Mouse (Mus musculus): ENCODE measurements around the gene Sema7a.

The Sema7a gene

DNA sequence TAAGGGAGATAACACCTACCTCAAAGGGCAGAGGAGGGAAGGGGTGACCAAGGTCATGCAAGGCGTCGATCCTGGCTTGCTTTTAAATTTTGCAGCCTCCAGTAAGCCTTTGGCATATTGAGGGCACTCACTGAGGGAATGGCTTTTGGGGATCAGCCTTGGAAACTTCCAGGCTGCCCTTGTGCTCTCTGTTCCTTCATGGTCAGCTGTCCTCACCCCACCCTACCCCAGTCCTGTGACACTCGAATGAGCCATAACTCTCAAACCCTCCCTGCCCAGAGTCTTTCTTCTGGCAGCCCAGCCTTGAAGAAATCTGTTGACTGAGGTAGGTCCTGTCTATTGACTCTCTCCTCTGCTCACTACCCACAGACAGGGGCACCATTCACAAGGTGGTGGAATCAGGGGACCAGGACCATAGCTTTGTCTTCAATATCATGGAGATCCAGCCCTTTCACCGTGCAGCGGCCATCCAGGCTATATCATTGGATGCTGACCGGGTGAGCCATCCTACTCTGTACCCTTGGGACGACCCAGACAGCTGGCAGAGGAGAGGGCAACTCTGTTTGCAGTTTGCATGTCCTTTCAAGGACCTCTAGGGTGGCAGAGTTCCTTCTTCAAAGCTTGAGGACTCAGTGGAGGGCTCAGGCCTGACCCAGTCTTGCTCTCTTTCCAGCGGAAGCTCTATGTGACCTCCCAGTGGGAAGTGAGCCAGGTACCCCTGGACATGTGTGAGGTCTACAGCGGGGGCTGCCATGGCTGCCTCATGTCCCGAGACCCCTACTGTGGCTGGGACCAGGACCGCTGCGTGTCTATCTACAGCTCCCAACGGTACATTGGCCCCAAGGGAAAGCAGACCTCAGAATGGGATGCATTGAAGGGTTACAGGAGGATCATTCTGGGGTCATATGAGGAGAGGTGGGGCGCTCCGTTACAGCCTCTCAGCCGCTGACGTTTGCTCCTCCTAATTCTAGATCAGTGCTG is 20.3 kb downstream of the Sema7a start:
- DNase-seq (ENCODE audit: low spot score in 2 of 2): no peak

DNA sequence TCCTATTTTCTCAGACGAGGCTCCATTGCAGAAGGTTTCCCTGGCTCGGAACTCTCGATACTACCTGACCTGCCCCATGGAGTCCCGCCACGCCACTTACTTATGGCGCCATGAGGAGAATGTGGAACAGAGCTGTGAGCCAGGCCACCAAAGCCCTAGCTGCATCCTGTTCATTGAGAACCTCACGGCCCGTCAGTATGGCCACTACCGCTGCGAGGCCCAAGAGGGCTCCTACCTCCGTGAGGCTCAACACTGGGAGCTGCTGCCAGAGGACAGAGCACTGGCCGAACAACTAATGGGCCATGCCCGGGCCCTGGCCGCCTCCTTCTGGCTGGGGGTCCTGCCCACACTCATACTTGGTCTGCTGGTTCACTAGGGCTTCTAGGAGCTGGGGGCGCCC is 21.3 kb downstream of the Sema7a start:
- DNase-seq (ENCODE audit: low spot score in 2 of 2): no peak

DNA sequence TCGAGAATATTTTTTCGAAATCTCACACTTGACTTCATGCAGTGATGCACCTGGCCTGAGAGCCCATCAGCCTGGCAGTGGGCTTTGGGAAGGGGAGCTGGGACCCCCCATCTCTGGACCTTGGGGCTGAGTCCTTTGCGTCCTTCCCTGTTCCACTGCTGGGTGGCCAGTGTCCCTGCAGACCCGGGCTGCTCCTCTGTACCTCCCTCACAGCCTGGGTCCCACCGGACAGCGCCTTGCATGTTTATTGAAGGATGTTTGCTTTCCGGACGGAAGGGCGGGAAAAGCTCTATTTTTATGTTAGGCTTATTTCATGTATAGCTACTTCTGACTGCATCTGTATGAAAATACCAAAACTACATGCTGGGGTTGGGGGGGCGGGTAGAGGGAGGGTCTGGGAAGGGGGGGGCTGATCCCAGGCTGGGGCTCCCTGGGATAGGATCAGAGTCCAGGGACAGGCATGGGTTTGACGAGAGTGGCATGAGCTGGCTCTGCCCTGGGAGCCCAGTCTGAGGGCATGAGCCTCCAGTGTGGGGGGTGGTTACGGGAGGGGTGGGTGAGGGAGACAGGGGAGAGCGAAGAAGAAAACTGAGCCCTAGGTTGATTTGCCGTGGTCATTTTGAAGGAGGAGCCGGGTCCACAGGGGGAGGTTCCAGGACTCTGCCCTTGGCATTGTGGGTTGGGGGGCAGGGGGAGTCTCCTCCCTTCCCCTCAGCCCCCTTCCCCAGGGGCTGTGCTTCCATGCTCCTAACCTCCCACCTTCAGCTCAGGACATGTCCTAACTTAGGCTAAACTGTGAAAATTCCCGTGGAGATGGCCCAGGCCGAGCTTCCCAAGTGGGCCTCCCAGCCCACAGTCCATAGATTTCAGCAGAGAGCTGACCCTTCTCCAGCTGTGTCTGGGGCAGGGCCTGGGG is 22.2 kb downstream of the Sema7a start:
- no peak for DNase-seq (ENCODE audit: low spot score in 2 of 2)

GRCm38 (mm10) chr9:57963249-57963997 is 23.5 kb downstream of the Sema7a start:
- DNase-seq (ENCODE audit: low spot score in 2 of 2): no peak

GRCm38 (mm10) chr9:57963998-57964395 is 24.1 kb downstream of the Sema7a start:
- no peak for DNase-seq (ENCODE audit: low spot score in 2 of 2)

DNA sequence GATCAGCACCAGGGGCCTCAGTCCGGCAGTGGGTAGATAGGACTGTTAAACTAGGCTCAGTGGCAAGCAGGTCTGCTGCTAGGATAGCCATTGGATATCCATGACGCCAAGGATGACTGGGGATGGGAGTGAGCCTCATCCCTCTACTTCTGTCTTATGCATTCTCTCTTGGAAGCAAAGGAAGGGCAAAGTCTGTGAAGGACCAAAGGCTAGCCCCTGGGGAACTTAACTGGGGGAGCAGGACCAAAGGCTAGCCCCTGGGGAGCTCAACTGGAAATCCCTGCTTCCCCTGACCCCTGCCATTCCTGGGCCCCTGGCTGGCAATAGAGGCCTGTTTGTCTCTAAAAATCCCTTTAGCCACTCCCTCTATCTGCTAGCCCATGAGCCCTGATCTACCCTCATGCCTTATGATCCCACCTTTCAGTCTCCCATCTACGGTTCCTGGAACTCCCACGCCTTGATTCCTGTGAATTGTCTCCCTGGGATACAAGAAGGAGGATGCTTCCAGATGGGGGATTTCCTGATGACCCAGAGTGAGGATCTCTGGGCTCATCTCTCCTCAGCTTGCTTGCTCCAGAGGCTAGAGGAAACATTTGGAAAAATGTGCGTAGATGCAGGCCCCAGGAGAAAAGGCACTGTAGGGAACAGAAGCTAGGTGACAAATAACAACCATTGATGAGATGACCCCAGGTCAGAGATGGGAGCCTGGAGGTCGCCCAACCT is 24.8 kb downstream of the Sema7a start:
- DNase-seq (ENCODE audit: low spot score in 2 of 2): no peak

DNA sequence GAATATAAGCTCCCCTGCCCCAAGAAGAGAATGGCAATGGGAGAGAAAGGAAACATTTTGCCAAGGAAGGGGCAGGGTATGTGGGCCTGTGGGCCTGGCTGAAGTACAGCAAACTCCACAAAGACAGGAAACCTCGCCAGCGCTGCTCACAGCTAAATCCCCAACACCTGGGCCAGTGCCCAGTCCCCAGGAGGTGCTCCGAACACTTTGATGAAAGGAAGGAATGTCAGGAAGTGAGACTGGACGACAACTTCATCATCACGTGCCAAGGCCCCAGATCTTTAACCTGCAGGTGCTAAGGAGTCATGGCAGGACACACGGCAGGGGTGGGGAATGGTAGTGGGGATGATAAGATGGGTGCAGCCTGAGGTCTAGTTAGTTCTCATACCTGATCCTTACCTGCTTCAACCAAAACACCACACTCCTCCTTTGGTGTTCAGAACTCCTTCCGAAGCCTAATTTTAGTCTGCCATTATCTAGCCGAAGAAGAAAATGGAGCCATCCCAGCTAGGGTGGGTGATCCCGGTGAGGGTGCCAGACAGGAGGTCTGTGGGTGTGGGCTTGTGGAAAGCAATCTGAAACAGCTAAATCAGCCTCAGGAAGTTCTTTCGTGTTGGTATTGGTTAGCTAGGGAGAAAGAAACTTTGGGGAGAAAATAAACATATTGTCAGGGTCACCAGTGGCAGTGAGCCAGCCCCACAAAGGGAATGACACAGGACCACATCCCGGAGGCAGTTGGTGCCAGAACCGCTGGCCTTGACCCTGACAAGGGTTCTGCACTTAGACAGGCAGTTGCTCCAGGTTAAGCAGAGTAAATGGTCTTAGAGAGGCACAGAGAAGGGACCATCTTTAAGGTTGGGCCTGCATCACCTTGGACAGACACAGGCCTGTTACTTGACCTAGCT is 25.6 kb downstream of the Sema7a start:
- no peak for DNase-seq (ENCODE audit: low spot score in 2 of 2)

GRCm38 (mm10) chr9:57967237-57967960 is 27.5 kb downstream of the Sema7a start:
- DNase-seq (ENCODE audit: low spot score in 2 of 2): no peak

GRCm38 (mm10) chr9:57968166-57968771 is 28.4 kb downstream of the Sema7a start:
- DNase-seq (ENCODE audit: low spot score in 2 of 2): no peak

- DNase-seq (ENCODE audit: low spot score in 2 of 2): no peak
Observed at GRCm38 (mm10) chr9:57968783-57969542, 29.1 kb downstream of the Sema7a start.

- peak in 1 of 2 experiments; percentile 33 for DNase-seq (ENCODE audit: low spot score in 2 of 2)
Observed at GRCm38 (mm10) chr9:57969736-57970495, 30.0 kb downstream of the Sema7a start.

DNA sequence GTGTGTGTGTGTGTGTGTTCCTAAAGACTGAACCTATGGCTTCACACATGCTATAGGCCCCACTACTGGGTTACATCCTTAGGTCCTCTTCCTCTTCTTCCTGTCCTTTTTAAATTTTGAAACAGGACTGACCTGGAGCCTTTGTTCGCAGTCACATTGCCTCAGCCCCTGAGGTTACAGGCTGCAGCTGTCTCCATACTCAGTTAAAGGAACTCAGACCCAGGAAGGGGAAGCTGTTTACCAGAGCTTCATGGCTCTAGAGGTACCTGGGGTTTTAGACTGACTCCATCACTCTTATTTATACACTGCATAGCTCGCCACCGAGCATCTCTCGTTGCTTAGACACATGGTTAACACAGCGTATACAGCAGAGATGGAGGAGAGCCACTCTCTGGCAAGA is 31.5 kb downstream of the Sema7a start:
- DNase-seq (ENCODE audit: low spot score in 2 of 2): no peak

DNA sequence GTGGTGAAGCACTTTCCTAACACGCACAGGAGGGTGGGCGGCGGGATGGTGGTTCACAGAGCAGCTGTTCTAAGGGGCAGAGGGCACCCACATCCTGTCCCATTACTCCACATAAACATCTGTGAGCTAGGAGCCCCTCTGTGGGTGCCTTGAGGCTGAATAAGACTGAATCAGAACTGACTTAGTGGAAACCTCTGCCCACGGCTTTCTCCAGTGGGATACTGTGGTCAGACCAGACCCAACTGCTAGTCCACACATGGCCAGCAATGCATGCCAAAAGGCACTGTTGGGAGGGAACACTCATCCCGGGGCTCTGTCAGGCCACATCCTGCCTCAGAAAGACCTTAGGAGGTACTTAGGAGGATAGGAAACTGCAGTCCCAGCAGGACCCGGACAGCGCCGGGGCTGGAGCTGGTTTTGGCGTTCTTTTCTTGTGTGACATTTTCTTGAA is 32.3 kb downstream of the Sema7a start:
- no peak for DNase-seq (ENCODE audit: low spot score in 2 of 2)

DNA sequence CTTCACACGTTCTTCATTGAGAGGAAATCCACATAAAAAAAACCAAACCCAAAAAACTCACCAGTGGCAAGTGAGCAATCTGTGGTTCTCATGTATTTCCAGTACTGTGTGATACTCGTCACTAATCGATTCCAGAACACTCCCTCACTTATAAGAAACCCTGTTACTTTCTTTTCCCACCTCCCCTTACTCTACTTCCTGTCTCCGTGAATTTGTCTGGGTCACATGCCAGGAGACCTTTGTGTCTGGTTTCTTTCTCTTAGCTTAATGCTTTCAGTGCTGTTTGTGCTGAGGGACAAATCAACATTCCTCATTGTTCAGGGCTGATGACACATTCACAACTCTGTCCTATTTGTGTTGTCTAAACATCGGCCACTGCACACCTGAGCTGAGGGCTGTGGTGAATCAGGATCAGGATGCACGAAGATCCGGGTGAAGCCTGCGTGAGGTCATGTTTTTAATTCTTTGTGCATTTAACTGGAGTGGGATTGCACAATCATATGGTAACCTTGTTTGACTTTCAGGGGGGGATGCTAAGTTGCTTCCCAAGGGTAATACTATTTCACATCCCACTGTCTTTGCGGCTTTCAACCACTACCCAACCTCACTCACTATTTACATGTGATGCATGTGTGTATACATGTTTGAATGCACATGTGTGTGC is 33.0 kb downstream of the Sema7a start:
- DNase-seq (ENCODE audit: low spot score in 2 of 2): no peak

- peak in 1 of 2 experiments; percentile 38 for DNase-seq (ENCODE audit: low spot score in 2 of 2)
Observed at GRCm38 (mm10) chr9:57973440-57974066, 33.6 kb downstream of the Sema7a start.

GRCm38 (mm10) chr9:57974221-57974620 is 34.3 kb downstream of the Sema7a start:
- no peak for DNase-seq (ENCODE audit: low spot score in 2 of 2)
